Mouse (Mus musculus) CD8-positive naive resting alpha-beta T cell, adult 2 months (primary cell): Measurements from ENCODE around the gene Cdh4.

Experiments used
- DNase-seq, 2 experiments: peaks; one replicate each; pipeline ENCODE4 v3.0.0; 2022; ENCODE audit warnings: low read depth in 2 of 2, low spot score in 2 of 2

Gene Cdh4

GRCm38 (mm10) chr2:179774440-179775110 lies 332.3 kb downstream of the Cdh4 start:
- no peak for DNase-seq

DNA sequence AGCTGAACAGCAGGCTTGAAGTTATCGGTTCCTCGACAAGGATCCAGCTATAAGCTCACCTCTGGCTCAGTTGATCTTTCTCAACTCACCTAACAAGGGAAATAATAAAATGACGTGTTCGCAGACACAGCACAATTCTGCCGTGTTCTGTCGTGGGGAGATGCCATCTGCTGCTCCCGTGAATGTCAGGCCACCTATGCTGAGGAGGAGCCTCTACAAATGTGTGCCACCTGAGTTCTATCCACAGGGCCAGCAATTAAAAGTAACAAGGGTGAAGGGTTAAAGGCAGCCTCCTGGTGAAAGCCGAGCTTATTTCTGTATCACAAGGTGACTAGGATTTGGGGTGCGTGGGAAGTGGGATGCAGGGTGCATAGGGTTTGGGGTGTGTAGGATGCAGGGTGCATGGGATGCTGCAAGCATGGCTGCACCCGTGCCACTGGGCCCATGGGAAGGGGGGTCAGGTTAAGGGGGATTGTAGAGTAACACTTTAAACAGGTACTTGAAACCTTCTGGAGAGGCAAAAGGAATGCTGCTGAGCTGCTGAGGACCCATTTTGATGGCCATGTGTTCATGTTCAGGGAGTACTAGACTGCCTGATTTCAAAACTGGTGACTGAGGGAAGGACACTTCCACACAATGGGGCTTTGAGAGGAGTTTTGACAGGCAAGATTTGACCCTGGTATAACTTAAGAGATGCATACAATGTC lies 333.9 kb downstream of the Cdh4 start:
- no peak for DNase-seq

DNA sequence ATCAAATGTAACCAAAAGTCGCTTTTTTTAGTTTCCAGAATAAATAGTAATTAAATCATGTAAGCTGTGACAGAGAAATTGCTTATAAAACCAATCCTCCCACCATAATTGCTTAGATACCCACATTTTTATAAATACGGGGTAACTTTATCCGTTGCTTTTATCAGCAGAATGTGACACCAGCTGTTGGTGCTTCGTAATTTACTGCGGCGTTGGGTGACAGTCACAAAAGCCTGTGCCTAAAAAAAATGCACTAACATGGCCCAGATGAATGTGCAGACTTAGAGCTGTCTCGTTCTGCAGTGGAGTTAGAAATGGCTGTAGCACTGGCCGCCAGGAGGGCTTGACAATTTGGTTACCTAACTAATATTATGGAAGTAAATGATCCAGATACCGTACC lies 337.0 kb downstream of the Cdh4 start:
- DNase-seq: no peak

GRCm38 (mm10) chr2:179780961-179781360 lies 338.7 kb downstream of the Cdh4 start:
- DNase-seq: no peak

GRCm38 (mm10) chr2:179787256-179787655 lies 345.0 kb downstream of the Cdh4 start:
- no peak for DNase-seq

- no peak for DNase-seq
Measured at GRCm38 (mm10) chr2:179787797-179788196, 345.6 kb downstream of the Cdh4 start.

DNA sequence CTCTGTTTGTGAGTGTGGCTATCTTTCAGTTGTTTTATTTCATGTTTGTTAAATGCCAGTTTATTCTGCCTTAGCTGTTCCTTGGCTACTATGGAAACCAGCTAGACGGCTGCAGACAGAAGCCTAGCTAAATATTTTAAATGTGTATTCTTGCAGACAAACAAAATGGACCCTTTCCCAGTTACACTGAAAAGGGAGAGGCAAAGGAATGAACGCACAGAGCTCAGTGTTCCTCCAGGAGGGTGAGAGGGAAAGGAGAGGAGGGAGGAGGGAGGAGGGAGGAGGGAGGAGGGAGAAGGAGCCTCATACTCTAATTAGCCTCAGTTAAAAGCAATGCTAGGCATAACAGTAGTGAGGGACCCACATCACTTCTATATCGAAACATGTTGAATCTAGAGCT lies 348.5 kb downstream of the Cdh4 start:
- DNase-seq: no peak

- DNase-seq: no peak
Measured at GRCm38 (mm10) chr2:179792426-179793133, 350.3 kb downstream of the Cdh4 start.

DNA sequence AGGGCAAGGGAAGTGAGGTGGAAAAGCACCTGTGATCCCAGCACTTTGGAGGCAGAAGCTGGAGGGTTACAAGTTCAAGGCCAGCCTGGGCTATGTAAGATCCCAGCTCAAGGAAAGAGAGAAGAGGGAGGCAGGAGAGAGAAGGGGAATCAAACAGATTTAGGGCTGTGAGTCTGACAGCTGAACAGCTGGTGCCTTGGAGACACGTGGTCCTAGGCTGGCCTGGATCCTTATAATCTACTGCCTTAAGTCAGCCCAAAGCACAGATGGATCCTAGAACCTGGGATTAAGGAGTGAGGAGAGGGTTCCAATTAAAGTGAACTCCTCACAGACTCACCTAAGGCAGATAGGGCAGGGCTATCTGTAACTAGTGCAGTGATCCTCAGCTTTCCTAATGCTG lies 352.1 kb downstream of the Cdh4 start:
- no peak for DNase-seq

GRCm38 (mm10) chr2:179795452-179795851 lies 353.2 kb downstream of the Cdh4 start:
- DNase-seq: no peak

DNA sequence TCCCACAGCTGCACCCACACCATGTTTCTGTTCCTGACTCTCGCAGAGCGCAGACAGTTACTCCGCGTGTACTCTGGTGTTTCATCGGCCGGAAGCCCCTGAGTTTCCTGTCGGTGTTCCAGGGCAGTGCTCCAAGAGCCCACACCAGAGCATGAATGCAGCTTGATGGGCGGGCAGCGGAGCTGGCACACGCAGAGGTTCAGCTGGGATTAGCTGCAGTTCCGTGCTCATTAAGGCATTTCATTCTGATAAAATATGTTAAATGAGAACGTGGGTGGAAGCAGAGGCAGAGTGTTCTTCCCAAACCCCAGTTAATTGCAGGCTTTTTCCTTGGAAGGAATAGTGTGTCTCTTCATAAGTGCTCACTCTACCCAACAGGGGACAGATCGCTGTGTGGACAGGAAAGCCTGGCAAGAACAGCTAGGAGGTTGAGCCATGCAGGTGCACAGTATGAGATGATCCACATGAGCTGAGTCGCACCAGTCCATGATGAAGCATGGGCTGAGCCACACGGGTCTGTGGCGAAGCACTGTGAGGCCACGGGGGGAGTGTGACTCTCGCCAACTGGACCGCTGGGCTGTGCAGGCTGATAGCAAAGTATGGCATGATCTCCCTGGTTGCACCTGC lies 357.8 kb downstream of the Cdh4 start:
- no peak for DNase-seq

GRCm38 (mm10) chr2:179801042-179801441 lies 358.8 kb downstream of the Cdh4 start:
- DNase-seq: no peak

GRCm38 (mm10) chr2:179802411-179802810 lies 360.2 kb downstream of the Cdh4 start:
- no peak for DNase-seq

DNA sequence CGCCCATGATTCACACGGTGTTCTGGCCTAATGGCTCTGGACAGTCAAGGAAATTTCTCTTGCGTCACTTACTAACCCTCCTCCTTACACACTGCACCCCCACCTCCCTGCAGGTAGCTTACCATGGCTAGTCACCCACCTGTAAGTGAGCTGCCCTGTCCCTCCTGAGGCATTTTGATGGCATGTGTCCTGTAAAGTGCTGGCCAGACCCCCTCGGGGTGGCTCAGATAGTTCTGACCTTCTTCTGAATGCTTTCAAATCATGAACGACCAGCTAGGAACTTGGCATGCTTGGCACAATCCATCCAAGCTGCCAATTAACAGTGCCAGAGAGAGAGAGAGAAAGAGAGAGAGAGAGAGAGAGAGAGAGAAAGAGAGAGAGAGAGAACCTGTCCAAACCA lies 368.9 kb downstream of the Cdh4 start:
- DNase-seq: no peak

DNA sequence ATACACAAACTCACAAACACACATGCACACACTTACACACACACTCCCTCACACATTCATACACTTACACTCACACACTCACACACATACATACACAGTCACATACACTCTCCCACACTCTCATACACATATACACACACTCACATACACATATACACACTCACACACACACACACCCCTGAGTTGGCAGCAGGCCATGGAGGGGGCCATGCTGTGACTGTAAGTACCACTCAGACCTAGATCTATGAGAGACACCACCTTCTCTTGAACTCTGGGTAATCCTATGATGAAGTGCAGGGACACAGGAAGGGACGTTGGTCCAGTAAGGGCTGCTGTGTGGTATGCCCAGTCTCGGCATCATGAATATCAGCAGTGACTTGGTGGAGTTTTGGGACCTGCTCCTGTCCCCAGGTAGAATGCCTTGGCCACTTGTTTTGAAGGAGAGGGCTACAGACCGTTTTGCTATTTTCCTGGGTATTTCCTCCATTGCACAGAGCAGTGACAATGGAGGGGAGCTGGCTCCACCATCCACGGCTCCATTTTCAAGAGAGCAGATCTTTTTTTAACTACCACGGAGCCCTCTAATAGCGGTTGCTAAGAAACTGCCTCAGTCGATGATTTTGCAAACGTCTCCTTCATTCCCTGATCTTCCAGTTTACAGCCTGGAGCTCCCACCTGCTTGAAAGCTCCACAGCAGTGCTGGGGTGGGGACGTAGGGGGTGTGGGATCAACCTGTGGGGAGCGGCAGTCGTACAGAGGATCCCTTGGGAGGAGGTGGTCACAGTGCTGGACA lies 371.0 kb downstream of the Cdh4 start:
- DNase-seq: no peak

GRCm38 (mm10) chr2:179824776-179825326 lies 382.6 kb downstream of the Cdh4 start:
- no peak for DNase-seq

DNA sequence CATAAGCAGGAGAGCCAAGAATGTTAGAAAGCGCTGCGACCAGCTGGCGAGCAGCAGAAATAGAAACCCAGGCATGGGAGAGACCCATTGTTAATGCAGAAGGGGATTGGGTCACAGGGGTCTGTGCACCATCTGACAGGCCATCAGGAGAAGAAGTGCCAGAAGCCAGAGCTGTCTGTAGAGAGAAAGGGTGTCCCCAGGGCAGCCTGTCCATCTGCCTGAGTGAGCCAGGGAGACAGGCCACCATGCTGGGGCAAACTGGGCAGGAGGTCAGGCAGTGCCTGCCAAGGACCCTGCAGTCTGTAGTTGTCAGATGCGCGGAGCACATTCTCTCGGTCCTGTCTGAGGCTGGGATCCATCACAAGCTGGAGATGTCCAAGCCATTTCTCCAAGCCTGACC lies 386.7 kb downstream of the Cdh4 start:
- DNase-seq: no peak

DNA sequence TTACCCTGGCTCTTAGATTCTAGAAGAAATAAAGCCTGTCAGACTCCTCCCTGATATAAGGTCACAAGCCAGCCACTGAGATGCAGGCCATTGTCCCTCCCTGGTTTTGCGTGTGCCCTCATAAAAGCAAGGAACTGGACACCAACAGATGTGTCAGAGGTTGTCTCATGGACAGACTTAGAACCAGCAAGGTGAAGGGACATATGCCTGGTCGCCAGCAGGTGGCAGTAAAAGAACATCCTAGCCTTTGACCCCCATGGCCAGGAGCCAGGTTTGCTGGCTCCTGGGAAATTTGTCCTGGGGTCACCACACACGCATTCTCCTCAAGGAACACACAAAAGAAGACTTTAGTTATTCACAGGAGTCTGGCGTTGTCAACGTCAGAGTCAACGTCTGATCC lies 387.7 kb downstream of the Cdh4 start:
- DNase-seq: no peak

GRCm38 (mm10) chr2:179834892-179835291 lies 392.7 kb downstream of the Cdh4 start:
- DNase-seq: no peak

DNA sequence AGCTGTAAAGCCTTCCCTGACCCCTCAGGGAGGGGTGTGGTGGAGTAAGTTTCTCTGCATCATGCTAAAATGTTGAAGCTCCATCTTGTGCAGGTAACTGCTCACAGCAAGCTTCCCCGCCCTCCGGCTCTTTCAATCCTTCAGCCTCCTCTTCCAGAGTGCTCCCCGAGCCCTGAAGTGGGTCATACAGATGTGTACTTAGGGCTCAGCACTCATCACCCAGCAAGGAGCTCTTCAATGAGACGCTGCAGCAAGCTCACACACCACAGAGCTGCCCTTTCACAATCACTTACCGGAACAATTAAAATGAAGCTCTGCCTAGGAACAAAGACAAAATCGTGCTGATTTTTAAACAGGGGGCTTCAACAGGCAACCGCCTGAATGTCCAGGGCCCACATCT lies 393.3 kb downstream of the Cdh4 start:
- DNase-seq: no peak

DNA sequence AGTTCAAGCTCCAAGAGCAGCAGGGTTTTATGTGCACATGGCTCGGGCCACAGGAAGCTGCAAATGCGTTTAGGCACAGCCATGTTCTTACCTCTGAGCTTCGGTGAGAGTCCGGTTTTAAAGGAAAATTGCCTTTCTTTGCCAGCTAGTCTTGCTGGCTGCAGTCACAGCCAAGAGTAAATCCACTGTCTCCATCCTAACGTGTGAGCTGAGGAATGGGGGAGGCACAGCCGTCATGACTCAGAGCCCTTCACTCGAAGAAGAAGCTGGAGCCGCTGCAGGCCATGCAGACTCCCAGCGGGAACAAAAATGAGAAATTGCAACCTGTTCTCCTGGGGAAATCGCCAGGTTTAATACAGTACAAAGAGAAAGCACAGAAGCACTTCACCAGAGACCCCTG lies 395.0 kb downstream of the Cdh4 start:
- no peak for DNase-seq
